Mouse (Mus musculus): ENCODE measurements at regions not wholly inside any gene's neighbourhood (a gene's known extent, or its start where the extent isn't known, plus 50 kb on each side); places are given as distances from the start of the nearest gene placed in this dataset.

DNA sequence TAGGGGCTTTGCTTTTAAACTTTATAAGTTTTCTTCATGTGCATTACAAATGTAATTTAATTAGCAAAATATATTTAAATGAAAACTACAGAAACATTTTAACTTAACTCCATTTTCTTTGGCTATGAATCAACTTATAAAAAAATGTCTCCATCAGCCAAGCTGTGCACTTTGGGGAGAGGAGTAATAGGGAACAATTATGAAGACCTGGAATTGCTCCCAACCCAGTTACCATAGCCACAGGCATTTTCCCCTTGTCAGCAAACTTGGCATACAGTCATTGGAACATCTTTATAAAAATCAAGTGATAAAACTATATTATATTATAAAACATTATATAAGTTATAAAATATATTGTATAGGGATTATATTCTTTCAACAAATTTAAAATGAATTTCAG, 65.0 kb downstream of the Atxn7l3b start:
- in situ Hi-C loops (cut with MboI, MseI), result no loop called here

DNA sequence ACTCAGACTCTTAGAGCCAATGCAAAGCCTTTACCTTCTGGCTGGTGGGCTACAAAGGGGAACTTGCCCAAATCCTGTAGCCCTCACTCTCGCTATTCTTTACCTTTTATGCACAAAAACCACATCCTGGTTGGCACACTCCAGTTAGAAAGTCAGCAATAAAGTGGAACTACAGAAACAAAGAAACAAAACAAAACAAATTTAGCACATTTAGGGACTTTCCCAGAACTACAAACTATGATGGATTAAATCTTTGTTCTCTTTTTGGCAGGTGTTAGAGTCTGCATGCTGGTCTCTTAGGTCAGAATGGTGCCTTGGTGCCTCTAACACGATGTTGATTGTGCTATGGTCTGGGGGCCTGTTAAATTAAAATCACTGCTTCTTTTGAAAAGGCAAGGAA, 65.4 kb downstream of the Atxn7l3b start:
- in situ Hi-C loops (cut with MboI, MseI), result no loop called here

DNA sequence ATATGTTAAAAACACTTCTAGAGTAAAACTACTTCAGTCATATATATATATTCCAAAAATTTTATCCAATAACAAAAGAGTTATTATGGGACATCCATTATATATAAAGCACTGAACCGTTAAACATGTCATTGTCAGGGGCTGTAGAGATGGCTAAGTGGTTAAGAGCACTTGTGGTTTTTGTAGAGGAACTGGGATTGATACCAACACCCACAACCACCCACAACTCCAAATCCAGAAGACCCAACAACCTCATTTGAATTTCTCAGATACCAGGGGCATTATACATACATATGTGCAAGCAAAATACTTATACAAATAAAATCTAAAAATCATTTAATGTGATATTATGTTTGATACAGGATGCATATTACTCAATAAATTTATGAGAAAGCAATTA, 76.8 kb downstream of the Atxn7l3b start:
- in situ Hi-C loops (cut with MboI, MseI), result no loop called here

DNA sequence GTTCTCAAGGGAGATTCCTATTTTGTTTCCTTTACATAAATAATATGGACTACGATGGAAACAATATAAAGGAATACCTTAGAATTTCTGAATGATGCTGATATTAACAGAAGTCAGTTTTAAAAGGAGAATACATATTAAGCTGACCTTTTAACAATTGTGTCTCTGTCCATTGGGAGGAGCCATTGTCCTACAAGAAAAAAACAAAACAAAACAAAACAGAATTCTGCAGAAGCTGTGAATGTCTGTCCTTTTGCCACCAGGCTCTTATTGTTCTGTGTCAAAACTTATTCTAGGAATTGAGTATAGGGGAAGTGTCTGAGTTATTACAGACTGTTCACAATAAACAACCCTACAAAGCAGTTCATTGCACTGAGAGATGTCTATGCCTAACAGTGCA, 82.6 kb downstream of the Atxn7l3b start:
- in situ Hi-C loops (cut with MboI, MseI), result no loop called here

DNA sequence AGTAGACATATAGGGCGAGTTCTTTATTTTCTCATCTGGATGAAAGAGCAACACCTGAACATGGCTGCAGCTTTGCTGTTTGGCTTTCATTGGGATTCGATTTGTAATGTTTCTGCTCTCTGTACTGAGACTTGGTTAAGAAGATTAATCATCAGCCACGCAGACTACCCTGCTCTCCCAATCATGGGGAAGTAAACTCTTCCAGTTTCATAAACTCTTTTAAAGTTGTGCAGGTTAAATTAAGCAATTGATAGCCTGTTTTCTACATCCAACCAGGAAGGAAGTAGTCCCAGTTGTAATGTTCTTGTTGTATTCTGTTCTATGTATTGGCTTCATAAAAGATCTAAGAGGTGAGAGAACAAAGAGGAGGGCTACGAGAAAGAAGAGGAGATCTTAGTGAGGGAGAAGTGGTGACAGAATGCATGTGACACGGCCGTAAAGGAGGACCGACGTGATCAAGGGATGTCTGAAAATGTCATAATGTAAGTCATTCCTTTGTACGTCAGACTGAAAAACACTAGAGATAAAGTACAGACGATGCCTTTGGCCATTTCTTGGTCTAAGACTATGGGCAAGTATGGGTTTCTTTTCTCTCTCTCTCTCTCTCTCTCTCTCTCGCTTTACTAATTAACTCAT, 91.3 kb downstream of the Atxn7l3b start:
- in situ Hi-C loops (cut with MboI, MseI), result no loop called here

DNA sequence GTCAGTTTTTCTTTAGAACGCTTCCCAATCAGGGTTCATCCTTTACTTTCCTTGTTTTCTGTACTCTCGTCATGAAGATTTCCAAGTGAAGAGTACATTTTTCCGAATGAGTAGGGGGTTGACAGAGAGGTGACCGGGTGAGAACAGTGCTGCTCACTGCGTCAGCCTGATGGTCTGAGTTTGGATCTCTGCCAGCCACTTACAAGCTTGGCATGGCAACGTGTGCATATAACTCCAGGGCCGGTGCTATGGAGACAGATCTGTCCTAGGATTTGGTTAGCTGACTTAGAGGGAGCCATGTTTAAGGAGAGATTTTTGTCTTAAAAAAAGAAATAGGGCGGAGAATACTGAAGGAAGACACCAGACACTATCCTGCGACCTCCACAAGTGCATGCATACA, 92.8 kb downstream of the Atxn7l3b start:
- in situ Hi-C loops (cut with MboI, MseI), result no loop called here

DNA sequence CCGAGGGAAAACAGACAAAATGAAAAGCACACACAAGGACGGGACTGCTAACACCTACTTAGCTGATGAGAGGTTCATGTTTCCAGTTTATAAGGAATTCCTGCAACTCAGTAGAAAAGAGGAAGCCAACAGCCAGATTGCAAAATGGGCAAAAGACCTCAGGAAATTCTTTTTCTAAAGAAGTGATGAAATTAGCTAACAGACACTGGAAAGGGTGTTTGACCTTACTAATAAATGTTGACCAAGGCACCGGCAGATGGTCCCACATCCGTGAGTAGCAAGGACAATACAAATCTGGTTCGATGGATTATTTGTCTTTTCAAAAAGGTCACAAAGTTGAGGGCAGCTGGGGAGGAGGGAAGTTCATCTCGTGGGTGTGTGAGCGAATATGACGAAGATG, 93.3 kb downstream of the Atxn7l3b start:
- in situ Hi-C loops (cut with MboI, MseI), result no loop called here

DNA sequence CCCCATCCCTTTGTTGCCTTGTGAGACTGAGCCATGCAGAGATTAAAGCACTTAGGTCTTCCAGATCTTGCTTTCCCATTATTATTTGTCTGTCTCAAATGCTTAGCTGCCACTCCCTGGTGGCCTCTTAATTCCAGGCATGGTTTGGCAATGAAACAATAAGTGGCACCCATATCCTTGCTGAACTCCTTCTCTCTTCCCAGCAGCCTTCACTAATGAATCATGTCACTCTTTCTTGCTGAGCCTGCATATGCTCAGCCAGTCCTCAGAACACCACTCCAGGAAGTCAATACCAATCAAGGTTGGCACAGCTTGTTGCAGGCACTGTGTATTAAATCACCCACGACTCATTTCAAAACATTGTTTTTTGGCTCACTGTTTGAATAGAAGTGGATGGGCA, 118.6 kb downstream of the Atxn7l3b start:
- in situ Hi-C loops (cut with MboI, MseI), result loop anchor here (10.0 kb wide), 1 partner anchor 1805 kb away; no protein-coding TSS in a partner anchor

DNA sequence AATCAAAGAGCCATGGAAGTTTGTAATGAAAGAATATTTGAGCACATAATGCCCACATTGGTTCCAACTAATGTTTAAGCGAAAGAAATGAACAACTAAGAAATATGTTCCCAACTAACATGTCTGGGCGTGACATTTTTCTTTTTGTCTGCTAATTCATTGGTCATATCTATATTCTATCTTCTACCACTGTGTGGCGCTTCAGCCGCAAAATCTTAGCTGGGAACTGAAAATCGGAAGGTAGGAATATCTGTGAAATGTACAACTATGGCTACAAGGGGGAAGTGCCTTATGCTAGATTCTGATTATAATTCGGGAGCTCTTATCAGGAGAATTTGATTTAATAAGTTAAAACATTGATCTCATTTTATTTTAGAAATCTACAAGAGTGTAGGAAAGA, 125.2 kb downstream of the Atxn7l3b start:
- in situ Hi-C loops (cut with MboI, MseI), result no loop called here

DNA sequence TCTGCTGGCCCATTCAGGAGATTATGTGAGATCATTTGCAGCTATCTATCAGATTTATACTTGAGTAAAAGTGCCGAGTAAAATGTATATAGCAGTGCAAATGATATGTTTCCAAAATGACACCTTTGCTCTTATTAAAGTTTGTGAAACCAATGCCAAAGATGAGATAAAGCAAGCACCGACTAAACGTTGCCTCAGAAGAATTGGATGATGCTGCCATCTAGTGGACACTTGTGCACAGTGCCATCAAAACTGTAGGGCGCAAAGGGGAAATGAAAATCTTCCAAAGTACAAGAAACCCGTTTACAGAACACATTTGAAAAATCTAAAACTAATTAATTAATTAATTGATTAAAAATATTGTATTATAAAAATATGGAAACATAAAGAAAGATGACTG, 127.2 kb downstream of the Atxn7l3b start:
- in situ Hi-C loops (cut with MboI, MseI), result no loop called here

DNA sequence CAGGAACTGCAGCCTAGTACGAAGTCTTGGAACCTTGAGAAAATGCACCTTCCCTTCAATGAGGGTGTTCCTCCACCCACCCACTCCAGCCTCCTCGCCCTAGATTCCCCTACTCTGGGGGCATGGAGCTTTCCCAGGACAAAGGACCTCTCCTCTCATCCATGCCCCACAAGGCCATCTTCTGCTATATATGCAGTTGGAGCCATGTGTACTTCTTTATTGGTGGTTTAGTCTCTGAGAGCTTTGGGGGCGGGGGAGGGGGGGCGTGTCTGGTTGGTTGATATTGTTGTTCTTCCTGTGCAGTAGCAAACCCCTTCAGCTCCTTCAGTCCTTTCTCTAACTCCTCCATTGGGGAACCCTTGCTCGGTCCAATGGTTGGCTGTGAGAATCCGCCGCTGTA, 130.2 kb downstream of the Atxn7l3b start:
- in situ Hi-C loops (cut with MboI, MseI), result no loop called here

DNA sequence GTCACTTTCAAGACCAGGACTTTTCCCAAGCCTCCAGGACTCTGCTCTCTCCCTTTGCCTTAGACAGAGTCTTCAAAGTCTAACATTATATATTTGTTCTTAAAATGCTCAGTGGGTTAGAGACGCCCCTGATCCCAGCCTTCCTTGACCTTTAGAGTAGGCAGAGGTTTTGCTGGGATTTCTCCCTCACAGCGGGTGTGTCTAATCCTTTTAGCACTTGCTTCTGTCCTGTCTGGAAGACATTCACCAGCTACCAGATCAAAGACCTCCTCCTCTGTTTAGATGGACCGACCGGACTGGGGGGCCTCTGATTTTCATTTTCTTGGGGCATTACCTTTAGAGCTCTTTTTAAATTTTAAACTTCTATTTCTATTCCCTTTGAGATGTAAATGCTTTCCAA, 130.7 kb downstream of the Atxn7l3b start:
- in situ Hi-C loops (cut with MboI, MseI), result no loop called here

DNA sequence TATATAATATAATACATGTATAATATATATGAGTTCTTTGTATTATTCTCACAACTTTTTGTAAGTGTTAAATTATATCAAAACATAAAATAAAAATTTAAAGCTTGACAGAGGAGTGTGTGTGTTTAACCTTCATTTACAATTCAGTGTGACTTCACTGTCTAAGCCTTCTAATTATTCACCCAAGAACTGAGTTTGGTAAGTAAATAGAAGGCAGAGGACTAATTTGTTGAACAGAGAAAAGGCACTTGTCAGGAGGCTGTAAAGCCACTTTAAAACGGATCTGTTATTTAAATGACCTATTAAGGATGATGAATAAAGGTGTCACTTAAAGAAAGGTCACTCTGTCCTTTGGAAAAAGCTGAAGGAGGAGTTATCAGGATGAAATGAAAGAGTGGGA, 132.9 kb downstream of the Atxn7l3b start:
- in situ Hi-C loops (cut with MboI, MseI), result no loop called here

DNA sequence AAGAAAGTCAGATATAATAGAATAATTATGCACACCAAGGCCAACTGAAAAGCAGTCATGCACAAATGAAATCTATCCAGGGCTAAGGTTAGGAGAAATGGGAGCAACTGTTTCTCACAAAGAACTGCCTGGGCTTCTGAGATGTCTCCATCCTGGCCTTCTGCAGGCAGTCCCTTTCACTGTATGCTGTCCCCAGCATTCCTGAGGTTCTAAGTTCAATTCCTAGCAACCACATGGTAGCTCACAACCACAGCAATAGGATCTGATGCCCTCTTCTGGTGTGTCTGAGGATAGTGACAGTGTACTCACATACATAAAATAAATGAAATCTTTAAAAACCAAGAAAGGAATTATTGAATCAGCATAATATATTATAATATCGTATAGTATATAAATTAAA, 133.3 kb downstream of the Atxn7l3b start:
- in situ Hi-C loops (cut with MboI, MseI), result no loop called here

DNA sequence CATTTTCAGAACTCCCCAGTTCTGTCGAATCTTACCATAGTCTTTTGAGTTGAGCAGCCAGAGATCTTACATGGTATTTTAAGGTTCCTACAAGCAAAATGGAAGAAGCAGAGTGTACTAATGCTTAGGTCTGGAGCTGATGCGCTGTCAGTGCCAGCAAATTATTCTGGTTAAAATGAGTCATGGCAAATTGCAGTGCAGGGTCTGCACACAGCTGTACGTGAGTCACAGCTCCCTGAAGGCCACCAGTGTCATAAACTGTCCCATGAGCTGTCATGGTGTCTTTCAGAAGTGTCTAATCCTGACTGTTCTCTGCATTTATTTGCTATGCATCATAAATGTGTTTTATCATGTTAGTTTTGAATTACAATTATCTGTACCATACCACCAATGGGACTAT, 140.6 kb downstream of the Atxn7l3b start:
- in situ Hi-C loops (cut with MboI, MseI), result no loop called here

DNA sequence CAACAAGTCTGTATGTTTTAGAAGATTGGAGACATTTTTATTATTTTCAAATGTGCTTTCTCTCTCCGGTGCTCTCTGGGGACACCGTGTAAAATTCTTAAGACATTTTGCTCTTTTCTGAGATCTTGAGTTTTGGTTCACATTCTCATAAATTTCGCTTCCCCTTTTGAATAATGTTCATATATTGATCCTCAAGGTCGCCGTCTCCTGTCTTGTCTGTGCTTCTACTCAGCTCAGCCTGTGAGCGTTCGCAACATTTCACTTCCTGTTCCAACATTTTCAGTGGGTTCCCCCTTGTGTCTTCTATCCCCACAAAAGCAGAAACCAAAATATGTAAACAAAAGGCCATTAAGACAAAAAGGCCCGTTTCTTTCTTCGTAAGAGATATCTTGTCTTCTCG, 154.5 kb downstream of the Atxn7l3b start:
- in situ Hi-C loops (cut with MboI, MseI), result no loop called here

DNA sequence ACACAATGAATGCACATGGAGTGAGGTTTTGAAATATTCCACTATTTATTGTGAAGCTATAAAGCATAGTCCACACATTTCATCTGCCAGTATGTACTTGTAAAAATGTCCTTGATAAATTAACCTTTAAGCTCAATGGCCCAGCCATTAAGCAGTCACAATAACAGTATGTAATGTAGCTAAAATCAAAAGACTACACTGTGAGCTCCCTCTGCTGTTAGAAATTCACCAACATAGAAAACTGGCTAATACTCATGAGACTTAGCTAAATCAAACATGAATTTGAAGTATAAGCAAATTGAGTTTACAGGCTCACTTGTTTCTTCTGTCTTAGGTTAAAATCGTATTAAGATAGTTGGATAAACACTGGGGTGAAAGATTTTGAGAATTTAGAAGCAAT, 182.1 kb downstream of the Atxn7l3b start:
- in situ Hi-C loops (cut with MboI, MseI), result no loop called here

DNA sequence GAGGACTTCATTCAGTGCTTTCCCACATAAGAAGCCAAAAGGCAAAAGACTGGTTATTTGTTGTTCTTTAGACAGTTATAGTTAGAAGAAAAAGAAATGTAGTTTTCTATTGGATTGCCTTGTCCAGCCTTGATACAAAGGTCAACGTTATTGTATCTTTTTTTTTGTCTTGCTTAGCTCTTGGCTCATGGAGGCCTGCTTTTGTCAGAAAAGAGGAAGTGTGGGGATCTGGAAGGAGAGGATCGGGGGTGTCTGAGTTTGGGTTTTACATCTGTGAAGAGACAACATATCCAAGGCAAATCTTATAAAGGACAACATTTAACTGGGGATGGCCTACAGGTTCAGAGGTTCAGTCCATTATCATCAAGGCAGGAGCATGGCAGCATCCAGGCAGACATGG, 185.3 kb downstream of the Atxn7l3b start:
- in situ Hi-C loops (cut with MboI, MseI), result no loop called here

DNA sequence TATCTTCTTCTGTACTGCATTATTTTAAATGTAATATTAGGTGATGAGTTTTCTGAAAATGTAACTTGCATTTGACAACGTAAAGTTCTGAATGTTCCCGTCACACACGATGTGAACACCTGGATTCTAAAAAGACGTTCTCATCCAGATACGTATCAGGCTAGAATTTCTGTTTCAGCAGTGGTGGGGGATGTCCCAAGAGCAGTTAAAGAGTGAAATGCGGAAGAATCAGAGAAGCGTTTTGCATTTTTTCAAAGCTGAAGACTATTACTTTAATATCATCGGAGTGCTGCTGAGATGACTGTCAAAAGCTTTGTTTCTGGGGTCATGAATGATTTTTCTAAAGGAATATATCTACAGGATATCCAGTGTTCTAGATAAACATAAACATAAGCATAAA, 186.7 kb downstream of the Atxn7l3b start:
- in situ Hi-C loops (cut with MboI, MseI), result no loop called here
